Mouse (Mus musculus): ENCODE data around the gene Olfr506.

DNA sequence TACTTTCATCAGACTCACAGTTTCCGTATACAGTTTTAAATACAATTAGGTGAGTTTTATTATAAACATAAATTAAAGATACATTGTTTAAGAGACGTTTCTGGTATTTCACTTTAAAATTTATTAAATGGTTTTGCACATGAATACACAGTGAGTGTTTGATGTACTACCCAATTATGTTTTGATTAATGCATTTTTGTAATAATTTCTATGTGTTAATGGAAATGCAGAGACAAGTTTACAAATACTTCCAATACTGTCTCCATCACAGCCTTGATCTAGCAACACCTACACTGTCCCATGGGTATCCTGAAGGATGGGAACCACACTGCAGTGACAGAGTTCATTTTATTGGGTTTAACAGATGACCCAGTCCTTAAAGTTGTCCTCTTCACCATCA, 10.9 kb downstream of the Olfr506 start, which contains the start of gene Olfr507:
- TF ChIP-seq CTCF (IDR thresholded peaks at IDR 0.05; ENCODE audit: low read depth, low read length): no peak
- no peak for TF ChIP-seq POLR2A (IDR thresholded peaks at IDR 0.05; ENCODE audit: borderline replicate concordance, low read depth, low read length)
